In genomic region chr14:76686762-76687453, GRCm38 (mm10) we compare ENCODE assay signal across 12 mouse cellular contexts.
A peak's percentile ranks its signal among the peaks of the same experiment; 100 is the strongest.
DNase-seq lines count a peak whose midpoint lies in the region; ATAC-seq and TF ChIP-seq lines count a peak whose summit lies in the region.
"Had no signal": no experiment of that assay in that cellular context is flagged by ENCODE, and none has a peak within 500 bp of the region (broad histone marks: within the 10 kb centered on the region; RNA-seq: fewer than 3 reads in every experiment).

No protein-coding gene starts in this region.

- no peak overlapping the region for H3K4me3 ChIP-seq in lung, adult 2 months (replicated peaks; ENCODE audit: extremely low read depth, low read depth, low read length)
- H3K4me3 ChIP-seq in embryonic facial prominence, embryonic 11.5 days (ENCODE audit: low read depth, low read length): no peak overlapping the region
- H3K4me3 ChIP-seq in intestine, embryonic 16.5 days (ENCODE audit: low read length): no peak overlapping the region
- H3K4me3 ChIP-seq: layer of hippocampus, adult 2 months had no signal

- H3K27me3 ChIP-seq in embryonic facial prominence, embryonic 11.5 days (ENCODE audit: control insufficient read depth, insufficient read depth, low read length): no peaks in the 10 kb centered on the region
- no peaks in the 10 kb centered on the region for H3K27me3 ChIP-seq in intestine, embryonic 16.5 days (replicated peaks; ENCODE audit: control insufficient read depth, insufficient read depth, low read length)
- no peaks in the 10 kb centered on the region for H3K27me3 ChIP-seq in splenic B cell, adult 2 months (ENCODE audit: control insufficient read depth, insufficient read depth, low read length, poor library complexity, severe bottlenecking)

- H3K9me3 ChIP-seq in embryonic facial prominence, embryonic 11.5 days (replicated peaks; ENCODE audit: control insufficient read depth, low read length): no peaks in the 10 kb centered on the region
- no peaks in the 10 kb centered on the region for H3K9me3 ChIP-seq in intestine, embryonic 16.5 days (ENCODE audit: control insufficient read depth, low read length)

- peak; percentile 38 for DNase-seq in lung, postnatal 36 days
- DNase-seq in lung, adult 2 months: no peak
- DNase-seq in embryonic facial prominence, embryonic 11.5 days (ENCODE audit: low spot score): no peak
- peak; percentile 37 for DNase-seq in splenic B cell, adult 2 months (ENCODE audit: low read depth, low spot score)
- no peak for DNase-seq in retina, embryonic 14.5 days (ENCODE audit: low spot score)
- DNase-seq in left cerebral cortex, postnatal 10 days (ENCODE audit: extremely low spot score in 1 of 2, low spot score in 2 of 2): no peak
- DNase-seq: cerebellum, postnatal 25 days; right cerebral cortex, postnatal 4 days had no signal

- peak; percentile 51 for ATAC-seq in embryonic facial prominence, embryonic 11.5 days (replicated peaks; ENCODE audit: insufficient number of reproducible peaks, low FRiP score, low TSS enrichment, low read depth)
- peak; percentile 50 for ATAC-seq in intestine, embryonic 16.5 days

- H3K9ac ChIP-seq in embryonic facial prominence, embryonic 11.5 days (replicated peaks; ENCODE audit: low read length): no peak overlapping the region
- no peak overlapping the region for H3K9ac ChIP-seq in intestine, embryonic 16.5 days (ENCODE audit: low read depth, low read length)

- WGBS in lung, adult 2 months: 61% methylated on average over 9 of the region's 9 CpGs
- 44% methylated on average over 9 of the region's 9 CpGs for WGBS in embryonic facial prominence, embryonic 11.5 days
- WGBS in intestine, embryonic 16.5 days: 33% methylated on average over 9 of the region's 9 CpGs

- H3K27ac ChIP-seq in embryonic facial prominence, embryonic 11.5 days (replicated peaks; ENCODE audit: low read depth, low read length): no peak overlapping the region
- H3K27ac ChIP-seq in intestine, embryonic 16.5 days (ENCODE audit: low read length): no peak overlapping the region

- intact Hi-C loops in left cerebral cortex, postnatal 10 days (cut with DNase I): no loop called here

- H3K4me1 ChIP-seq in lung, adult 2 months (ENCODE audit: control insufficient read depth, insufficient read depth, low read length): no peaks in the 10 kb centered on the region; the same call in 1 of the 2 replicates
- H3K4me1 ChIP-seq in embryonic facial prominence, embryonic 11.5 days (ENCODE audit: control insufficient read depth, insufficient read depth, low read length): peaks cover 3% of the 10 kb centered on the region; the same call in 1 of the 2 replicates
- peaks cover 13% of the 10 kb centered on the region for H3K4me1 ChIP-seq in intestine, embryonic 16.5 days (ENCODE audit: control insufficient read depth, insufficient read depth, low read length)

- H3K36me3 ChIP-seq in embryonic facial prominence, embryonic 11.5 days (replicated peaks; ENCODE audit: control insufficient read depth, insufficient read depth, low read depth, low read length): no peaks in the 10 kb centered on the region
- H3K36me3 ChIP-seq in intestine, embryonic 16.5 days (ENCODE audit: control insufficient read depth, insufficient read depth, low read length): no peaks in the 10 kb centered on the region
- H3K36me3 ChIP-seq in splenic B cell, adult 2 months (ENCODE audit: control insufficient read depth, insufficient read depth, low read length, poor library complexity, severe bottlenecking): no peaks in the 10 kb centered on the region
- H3K36me3 ChIP-seq: G1E had no signal

- TF ChIP-seq POLR2A in lung, adult 2 months (IDR thresholded peaks at IDR 0.05; ENCODE audit: borderline replicate concordance, extremely low read depth, low read depth, low read length): no peak

- no peak for TF ChIP-seq CTCF in lung, adult 2 months (IDR thresholded peaks at IDR 0.05; ENCODE audit: insufficient read depth, low read length)

- no peak overlapping the region for H3K4me2 ChIP-seq in embryonic facial prominence, embryonic 11.5 days (ENCODE audit: low read depth, low read length)
- H3K4me2 ChIP-seq in intestine, embryonic 16.5 days (ENCODE audit: low read depth, low read length): no peak overlapping the region
- H3K4me2 ChIP-seq: liver, embryonic 11.5 days had no signal

Comparison
In these comparisons a context has a peak if more than half of its experiments do, and no peak if none do; other contexts are left out.
1. DNase-seq: peak in lung, postnatal 36 days (single experiment) and splenic B cell, adult 2 months (single experiment); none in lung, adult 2 months (single experiment), embryonic facial prominence, embryonic 11.5 days (single experiment), retina, embryonic 14.5 days (single experiment) and left cerebral cortex, postnatal 10 days (0 of 2).